Mouse (Mus musculus) cerebellum, adult 8-10 months (tissue): ENCODE data around the gene Garem2.

ENCODE experiments used
- DNase-seq: peaks from one replicate; pipeline ENCODE4 v3.0.0; 2022

Gene Garem2

DNA sequence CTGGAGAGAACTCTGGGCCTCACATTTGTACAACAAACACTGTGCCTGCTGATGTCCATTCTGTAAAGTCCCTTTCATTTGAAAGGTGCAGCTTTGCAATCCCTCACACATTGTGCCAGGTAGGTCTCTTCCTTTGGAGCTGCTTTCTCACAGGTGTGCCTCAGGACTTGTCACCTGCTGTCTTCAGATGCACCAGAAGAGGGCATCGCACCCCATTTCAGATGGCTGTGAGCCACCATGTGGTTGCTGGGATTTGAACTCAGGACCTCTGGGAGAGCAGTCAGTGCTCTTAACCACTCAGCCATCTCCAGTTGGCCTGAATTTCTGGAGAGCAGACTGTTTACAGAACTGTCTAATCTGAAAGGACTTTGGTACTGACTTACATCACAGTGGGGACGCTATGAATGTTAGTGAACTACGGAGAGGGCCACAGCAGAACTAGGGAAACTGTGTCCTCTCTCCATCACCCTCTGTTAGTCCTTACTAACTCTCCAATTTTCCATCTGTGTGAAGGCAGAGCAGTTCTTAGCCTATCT lies 7.6 kb downstream of the Garem2 start:
- no peak for DNase-seq

GRCm38 (mm10) chr5:30113881-30114760 lies 9.2 kb downstream of the Garem2 start:
- DNase-seq: peak; percentile 25

GRCm38 (mm10) chr5:30114761-30115140 lies 9.8 kb downstream of the Garem2 start:
- no peak for DNase-seq

- no peak for DNase-seq
Measured at GRCm38 (mm10) chr5:30115718-30116117, 10.8 kb downstream of the Garem2 start.

- no peak for DNase-seq
Measured at GRCm38 (mm10) chr5:30118018-30118417, 13.1 kb downstream of the Garem2 start.

DNA sequence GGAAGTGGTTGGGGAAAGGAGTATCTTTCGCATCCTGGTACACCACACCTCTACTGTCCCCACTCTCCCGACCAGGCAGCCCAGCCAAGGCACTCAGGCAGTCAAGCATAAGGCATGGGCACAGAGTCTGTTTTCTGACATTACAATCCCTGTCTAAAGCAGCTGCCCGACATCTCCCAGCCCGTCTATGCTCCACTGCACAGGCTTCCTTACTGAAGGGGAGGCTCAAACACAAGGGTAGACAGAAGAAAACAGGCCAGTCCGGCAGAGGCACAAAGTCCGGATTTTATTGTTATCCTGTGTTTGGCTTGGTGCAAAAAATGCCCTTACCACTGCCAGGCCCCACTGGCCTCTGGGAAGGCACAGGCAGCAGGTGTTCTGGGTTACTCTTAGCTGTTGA lies 14.2 kb downstream of the Garem2 start:
- DNase-seq: no peak

- DNase-seq: no peak
Measured at GRCm38 (mm10) chr5:30120106-30120505, 15.1 kb downstream of the Garem2 start.

- DNase-seq: no peak
Measured at GRCm38 (mm10) chr5:30122481-30122880, 17.5 kb downstream of the Garem2 start.

- peak; percentile 19 for DNase-seq
Measured at GRCm38 (mm10) chr5:30125587-30125986, 20.6 kb downstream of the Garem2 start.

DNA sequence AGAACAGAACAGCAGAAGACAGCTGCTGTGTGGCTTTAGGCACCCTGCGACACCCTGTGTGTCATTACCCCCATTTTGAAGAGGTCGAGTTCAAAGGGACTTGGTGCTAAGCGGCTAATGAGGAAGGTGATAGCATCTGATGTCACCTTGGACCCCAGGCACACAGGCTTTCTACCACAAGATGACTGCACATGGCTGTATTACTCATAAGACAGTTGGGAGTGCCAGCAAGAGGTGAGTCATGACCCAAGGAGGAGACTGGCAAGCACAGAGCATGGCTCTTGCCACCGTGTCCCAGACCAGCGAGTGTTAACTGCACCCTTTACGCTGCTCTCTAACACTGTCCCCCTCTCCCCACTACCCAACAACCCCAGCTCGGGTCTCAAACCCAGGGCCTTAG lies 21.8 kb downstream of the Garem2 start:
- DNase-seq: no peak

GRCm38 (mm10) chr5:30127921-30128597 lies 23.1 kb downstream of the Garem2 start:
- no peak for DNase-seq

GRCm38 (mm10) chr5:30128680-30129079 lies 23.7 kb downstream of the Garem2 start:
- DNase-seq: no peak

- no peak for DNase-seq
Measured at GRCm38 (mm10) chr5:30131246-30131645, 26.3 kb downstream of the Garem2 start.

- DNase-seq: no peak
Measured at GRCm38 (mm10) chr5:30132173-30132572, 27.2 kb downstream of the Garem2 start.

DNA sequence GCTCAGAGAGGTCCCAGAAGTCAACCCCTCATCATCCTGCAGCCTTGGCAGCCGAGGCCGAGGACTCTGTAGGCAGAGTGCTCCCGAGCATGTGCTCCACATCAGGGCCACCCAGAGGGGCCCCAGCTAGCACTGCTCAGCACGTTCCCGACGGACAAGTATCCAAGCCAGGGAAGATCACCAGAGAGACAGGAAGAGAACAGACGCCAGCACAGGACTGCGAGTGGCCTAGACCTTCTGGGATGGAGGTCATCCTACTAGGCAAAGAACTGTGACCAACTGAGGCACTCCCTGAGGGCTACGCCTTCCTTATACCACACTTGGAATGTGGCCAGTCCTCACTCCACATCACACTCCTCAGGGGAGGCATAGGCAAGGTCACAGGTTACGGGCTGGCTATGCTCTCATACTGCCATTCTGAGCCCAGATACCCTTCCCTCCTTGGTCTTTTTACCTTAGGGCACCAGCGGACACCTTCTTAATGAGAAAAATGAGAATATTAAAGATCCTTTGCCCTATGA lies 30.8 kb downstream of the Garem2 start:
- no peak for DNase-seq

DNA sequence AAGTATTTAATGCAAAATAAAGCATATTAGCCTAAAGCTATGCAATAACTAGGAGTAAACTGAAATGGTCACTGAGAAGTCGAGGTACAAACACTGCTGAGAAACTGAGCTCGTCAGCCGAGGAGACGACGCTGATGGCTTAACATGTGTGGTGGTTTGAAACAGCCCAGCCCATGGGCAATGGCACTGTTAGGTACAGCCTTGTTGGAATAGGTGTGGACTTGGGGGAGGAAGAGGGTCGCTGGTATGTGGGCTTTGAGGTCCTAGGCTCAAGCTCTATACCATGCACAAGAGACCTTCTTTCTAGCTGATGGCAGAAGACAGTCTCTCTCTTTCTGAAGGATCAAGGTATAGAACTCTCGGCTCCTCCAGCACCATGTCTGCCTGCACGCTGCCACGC lies 32.3 kb downstream of the Garem2 start:
- no peak for DNase-seq

DNA sequence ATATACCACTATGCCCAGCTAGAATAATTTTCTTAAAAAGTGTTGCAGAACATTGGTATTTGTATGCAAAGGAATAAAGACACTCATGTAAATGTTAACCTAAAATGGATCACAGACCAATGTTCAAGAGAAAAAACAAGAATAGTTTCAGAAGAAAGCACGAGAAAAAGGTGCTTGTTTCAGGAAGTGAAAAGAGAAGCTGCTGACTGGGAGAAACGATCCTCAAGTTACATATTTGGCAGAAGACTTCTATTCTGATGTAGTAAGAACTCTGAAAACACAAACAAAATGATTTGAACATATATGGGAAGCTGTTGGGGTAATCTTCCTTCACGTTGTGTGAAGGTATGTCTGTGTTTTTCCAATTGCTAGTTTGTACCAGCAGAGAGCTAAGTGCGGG lies 33.2 kb downstream of the Garem2 start:
- DNase-seq: no peak

DNA sequence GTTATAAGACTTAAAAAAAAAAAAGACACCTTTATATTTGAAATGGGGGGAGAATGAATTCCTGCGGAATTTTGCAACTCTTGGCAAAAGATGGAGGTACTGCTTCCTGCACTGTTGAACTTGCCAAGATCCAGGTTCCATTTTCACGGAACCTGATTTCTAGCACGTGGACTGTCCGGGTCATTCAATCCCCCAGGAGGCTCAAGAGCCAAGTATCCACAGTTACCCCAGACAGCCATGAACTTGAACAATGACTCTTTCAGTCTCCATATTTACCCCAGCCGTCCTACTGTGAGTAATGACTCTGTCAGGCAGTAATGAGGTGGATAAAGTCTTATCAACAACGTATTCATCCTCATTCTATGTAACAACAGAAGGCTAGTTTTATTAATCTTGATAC lies 41.6 kb downstream of the Garem2 start:
- no peak for DNase-seq

DNA sequence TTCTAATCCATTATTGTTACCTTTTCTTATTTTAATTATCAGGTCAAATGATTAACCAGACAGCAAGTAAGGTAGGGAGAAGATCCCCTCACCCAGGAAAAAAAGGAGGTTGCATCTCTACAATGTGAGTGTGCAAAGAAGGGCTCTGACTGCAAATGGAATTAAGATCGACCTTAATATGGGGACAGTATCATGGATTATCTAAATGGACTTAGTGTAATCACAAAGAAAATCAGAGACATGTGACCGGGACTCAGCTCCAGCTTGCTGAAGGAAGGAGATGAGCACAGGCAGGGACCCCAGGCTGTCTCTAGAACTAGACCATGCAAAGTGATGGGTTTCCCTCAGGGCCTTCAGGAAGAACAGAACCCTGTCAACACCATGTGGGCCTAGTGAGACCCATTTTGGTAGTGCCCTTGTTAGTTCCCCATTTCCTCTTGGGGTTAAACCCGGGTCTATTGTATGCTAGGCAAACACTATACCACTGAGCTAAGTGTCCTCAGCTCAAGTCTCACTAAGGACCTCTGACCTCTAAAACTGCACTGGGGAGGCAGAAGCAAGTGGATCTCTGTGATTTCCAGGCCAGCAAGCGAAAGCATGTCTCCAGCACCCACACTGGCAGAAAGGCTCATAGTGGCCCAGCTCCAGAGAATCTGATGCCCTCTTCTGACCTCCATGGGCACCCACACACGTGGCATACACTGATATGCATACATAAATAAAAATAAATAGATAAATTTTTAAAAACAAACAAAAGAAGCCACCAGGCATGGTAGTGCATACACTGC lies 43.4 kb downstream of the Garem2 start:
- no peak for DNase-seq

GRCm38 (mm10) chr5:30152007-30152406 lies 47.0 kb downstream of the Garem2 start:
- no peak for DNase-seq

- DNase-seq: no peak
Measured at GRCm38 (mm10) chr5:30152413-30152812, 47.5 kb downstream of the Garem2 start.

DNA sequence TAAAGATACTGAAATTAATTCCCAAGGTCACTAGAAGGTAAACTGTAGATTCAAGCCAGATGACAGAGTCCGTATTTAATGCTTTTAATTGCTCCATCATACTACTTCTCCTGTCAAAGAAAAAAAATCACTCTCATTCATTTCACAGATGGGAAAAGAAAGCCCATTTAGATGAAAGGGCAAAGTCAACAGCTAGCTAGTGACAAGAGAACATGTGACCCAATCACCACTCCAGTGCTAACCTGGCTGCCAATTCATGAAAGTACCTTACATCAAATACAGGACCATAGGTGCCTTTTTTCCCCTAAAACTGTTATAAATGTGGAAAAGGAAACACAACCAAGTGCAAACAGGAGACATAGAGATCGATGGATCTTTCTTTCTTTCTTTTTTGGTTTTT lies 48.3 kb downstream of the Garem2 start:
- DNase-seq: no peak

DNA sequence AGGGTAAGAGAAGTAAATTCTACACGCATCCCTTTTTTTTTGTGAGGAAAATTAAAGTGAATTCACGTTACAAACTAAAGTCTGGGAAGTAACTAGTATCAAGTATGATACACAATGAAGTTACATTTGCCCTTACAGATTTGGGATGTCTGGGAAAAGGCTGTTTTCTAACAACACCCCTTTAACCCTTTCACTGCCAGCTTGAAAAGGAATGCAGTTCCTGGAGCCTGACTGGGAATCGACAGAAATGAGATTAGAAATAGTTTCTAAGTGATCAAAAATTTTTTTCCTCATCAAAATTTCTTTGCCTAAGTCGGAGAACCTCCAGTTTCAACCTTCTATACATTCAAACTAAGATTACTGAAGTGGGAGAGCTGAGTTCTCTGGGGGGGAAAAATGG lies 49.1 kb downstream of the Garem2 start:
- DNase-seq: no peak
